Mouse (Mus musculus) frontal cortex, postnatal 14 days (tissue): ENCODE measurements around the gene Kcnh1.

Source experiments
- DNase-seq, 2 experiments: peaks; one replicate each; pipeline ENCODE4 v3.0.0; 2022; ENCODE audit warnings: low spot score in 2 of 2

Gene Kcnh1

DNA sequence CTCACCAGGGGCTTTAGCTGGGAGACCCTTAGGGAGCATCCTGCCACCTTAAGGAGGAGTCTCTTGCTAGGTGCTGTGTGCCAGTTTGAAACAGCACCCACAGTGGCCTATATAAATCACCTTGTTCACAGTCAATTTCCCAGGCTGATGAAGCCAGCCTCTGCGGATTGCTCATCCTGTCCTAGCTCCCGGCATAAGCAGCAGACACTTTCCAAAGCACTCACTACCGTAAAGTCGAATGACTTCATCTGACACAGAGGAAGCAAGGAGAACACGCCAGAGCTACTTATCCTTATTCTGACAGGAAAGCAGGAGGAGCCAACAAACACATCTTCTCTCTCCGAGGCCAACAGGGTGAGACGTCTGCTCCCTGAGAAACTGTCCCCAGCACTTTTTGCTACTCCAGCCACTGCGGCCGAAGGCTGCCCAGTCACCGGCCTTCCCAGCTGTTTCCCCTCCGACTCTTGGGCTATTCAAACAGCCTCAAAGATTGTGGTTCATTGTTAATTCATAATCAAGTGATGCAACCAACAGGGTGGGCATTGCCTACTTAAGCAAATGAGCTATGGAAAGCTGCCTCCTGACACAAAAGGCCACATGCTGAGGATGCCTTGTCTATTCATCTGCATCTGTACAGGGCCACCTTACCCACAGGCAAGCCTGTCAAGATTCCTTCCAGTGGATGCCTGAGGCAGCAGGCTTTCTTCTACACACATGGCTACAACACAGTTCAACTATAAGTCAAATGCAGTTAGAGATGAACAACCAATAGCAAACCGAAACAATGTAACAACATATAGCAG is 332.0 kb downstream of the Kcnh1 start:
- DNase-seq, result no peak

DNA sequence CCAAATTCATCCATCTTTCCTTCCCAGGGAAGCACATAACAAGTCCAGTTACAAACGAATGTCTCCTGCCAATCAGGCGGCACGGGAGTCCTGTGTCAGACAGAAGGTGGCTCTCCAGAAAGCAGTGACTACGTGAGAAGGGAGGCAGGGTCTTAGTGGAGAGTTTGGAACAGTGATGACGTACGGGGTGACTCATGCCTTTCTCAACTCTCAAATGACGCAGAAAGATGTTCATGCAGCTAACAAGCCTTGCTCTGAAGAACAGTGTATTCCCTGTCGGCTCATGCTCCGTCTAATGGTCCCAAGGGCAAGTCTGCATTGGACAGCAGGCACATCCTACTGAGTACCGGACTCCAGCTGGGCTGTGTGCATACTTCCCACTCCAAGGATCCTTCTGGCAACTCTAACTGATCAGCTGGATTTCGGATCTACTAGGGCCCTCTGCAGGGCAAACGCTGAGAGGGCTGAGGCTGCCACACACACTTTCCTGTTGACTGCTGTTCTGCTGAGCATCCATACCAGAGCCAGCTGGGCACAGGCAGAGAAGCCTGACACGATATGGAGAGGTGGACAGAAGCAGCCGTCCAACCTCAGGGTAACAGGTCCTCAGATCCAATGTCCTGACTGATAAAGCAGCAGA is 335.3 kb downstream of the Kcnh1 start:
- DNase-seq, result no peak

GRCm38 (mm10) chr1:192531490-192532146 is 341.0 kb downstream of the Kcnh1 start:
- no peak for DNase-seq

DNA sequence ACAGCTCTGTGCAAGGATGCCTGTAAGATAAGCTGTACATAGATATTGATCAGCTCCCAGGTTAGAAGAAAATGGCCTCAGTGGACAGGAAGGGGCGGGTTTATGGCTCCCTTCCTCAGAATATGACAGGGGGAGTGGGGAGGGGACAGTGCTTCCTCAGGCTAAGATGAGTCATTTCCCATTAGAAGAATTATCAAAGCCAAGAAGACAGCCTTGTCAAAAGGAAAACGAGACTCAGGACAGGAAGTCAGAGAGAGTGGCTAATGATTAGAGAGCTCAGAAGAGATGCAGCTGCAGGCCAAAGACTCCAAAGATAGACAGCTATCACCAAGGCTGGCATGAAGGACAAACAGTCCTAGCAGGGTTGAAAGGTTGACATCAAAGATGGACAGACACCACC is 341.6 kb downstream of the Kcnh1 start:
- DNase-seq, result no peak

DNA sequence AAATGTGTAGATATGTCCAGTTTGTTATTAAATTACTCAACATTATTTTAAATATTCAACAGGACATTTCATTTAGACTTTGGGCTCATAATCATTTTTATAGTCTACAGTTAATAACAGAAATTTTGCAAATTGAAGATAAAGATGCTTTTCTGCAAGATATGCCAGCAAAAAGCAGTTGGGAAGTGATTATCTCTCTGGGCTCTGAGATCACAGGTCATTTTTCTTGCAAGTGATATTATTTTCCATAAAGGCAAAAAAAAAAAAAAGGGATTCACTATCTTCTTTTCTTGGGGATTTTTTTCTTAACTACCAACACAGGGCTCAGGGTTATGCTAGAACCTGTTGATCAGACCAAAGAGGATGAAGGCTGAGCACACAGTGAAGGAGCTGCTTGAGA is 342.4 kb downstream of the Kcnh1 start:
- DNase-seq, result no peak

DNA sequence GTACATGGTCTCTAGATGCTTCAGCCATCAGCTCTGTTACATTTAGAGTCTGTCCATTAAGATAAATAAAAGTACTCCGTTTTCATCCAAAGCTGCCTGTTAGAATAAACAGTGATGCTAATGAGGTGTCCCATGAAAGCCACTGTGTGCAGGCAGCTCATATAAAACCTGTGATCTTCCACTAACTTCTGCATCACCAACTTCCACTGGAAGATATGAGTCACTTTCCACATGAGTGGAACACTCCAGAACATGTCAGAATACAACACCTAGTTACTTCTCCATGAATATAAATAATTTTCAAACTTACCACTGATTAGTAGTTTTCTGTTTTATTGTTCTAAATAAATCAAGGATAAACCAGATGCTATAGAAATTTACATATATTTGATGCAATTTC is 345.9 kb downstream of the Kcnh1 start:
- no peak for DNase-seq

- DNase-seq, result no peak
Measured at GRCm38 (mm10) chr1:192537169-192537568, 346.6 kb downstream of the Kcnh1 start.

DNA sequence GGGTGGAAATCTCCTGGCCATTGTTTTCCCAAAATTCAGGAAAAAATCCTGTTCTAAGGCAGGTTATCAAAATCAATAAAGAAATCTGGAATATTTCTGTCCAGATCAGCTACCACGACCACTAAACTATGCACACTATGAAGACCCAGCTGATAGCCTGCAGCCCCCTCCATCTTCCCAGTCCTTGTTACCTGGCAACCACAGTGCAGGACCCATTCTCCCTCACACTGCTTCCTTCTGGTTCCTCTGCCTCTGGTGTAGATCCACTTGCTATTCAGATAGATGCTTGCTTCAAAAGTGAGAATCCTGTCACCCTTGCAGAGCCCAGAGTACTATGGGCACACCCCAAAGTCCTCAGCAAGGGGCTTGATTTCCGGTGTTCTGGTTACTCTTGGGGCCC is 351.5 kb downstream of the Kcnh1 start:
- DNase-seq, result no peak

DNA sequence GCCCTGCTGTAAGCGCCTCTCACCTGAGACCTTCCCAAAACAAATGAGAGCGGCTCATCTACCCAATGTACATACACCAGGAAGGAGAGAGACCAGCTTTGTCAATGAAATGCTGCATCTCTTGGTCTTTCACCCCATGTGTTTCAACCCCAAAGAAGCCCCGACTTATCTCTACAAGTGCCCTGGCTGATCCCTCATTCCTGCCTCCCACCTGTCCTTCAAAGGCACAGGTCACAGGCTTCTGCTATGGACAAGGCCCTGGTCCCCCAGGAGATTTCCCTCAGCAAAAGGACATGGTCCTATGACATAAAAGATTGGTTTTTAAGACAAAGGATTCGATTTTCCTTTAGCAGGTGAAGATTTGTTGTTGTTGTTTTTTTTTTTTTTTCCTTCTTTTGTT is 353.1 kb downstream of the Kcnh1 start:
- DNase-seq, result no peak

DNA sequence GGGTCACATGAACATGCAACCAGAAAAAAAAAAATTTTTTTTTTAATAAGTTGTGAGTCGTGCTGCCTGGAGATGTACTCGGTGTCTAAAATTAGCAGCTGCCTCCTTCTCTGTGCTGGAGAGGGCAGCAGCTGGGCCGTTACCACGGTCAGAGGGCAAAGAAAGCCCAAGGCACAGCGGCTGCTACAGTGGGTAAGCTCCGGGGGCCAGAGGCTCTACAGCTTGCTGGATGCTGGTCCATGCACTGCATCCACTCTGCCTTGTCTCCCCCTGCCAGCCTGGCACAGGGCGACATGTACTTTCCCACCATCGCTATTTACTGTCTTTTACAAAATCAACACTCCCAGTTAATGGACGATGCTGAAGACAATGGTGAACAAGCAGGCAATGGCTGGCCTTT is 353.5 kb downstream of the Kcnh1 start:
- no peak for DNase-seq

DNA sequence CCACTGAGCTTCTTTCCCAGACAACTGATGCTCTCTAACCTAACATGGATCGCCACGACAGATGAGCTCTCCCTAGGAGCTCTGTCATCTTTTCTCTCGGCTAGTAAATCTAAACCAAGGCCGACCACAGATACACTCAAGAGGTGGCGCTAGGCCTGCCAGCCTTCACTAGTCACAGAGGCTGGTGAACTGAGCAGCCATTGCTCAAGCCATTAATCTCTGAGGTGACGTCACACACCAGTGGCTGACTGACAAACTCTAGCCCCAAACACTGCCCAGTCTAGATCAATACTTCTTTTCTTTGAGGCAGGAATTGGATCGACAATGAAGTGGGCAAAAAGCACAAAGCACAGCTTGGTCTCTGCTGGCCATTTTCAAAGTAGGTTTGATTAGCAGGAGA is 354.3 kb downstream of the Kcnh1 start:
- DNase-seq, result no peak

GRCm38 (mm10) chr1:192546843-192547242 is 356.3 kb downstream of the Kcnh1 start:
- no peak for DNase-seq

GRCm38 (mm10) chr1:192550561-192550960 is 360.0 kb downstream of the Kcnh1 start:
- DNase-seq, result no peak

DNA sequence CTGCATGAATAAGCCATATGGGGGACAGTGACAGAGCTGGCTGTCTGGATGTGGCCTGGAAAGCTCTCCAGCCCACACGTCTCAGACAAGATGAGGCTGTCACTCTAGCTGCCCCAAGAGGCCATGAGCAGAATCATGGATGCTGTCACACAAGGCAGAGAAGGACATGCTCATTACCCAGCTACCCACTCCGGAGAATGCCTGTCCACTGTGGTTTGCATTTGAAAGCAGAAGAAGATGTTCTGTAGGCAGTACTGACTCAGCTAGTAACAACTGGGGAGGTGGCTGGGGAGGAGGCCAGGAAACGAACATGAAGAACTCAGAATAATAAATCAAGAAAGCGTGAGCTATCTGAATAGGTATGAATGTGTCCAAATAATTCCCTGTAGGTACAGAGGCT is 364.9 kb downstream of the Kcnh1 start:
- no peak for DNase-seq

DNA sequence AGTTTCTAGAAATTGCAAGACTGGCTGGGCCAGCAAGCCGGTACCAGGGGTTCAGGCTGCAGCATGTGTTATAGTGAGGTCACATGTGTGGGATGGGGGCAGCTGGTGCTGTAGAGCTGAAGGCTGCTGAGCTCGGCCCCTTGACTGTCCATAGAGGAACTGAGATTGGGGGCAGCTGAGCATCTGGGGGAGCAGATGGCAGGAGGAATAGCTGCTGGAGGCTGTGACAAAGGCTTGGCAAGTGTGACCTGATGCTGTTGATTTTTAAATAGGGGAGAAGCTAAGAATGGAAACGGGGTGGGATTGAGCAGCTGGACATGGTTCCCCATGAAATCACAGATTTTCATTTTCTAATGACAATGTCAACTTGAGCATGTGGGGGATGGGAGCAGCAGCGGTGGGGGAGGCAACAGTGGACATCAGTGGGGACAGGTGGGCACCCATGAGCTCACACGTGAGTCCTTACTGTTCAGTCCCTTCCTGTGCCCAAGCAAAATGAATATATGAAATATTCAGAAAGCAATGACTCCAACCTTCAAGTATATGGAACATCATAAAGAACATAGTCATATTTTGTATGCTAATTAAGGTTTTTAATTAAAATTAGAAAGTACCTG is 367.5 kb downstream of the Kcnh1 start:
- no peak for DNase-seq

- DNase-seq, result no peak
Measured at GRCm38 (mm10) chr1:192559341-192559740, 368.8 kb downstream of the Kcnh1 start.
